Mouse (Mus musculus) liver (tissue): ENCODE data around the gene Eif4a2.
A peak's percentile ranks its signal among the peaks of the same experiment; 100 is the strongest.

Source experiments
- DNase-seq: peaks from one replicate; pipeline ENCODE4 v3.0.0-alpha.2; 2020; ENCODE audit warnings: mixed read lengths

The Eif4a2 gene

GRCm38 (mm10) chr16:23106121-23106520 is 1.1 kb upstream of the Eif4a2 start:
- no peak for DNase-seq

GRCm38 (mm10) chr16:23107946-23108759 is 909 bp downstream of the Eif4a2 start:
- peak; percentile 85 for DNase-seq

DNA sequence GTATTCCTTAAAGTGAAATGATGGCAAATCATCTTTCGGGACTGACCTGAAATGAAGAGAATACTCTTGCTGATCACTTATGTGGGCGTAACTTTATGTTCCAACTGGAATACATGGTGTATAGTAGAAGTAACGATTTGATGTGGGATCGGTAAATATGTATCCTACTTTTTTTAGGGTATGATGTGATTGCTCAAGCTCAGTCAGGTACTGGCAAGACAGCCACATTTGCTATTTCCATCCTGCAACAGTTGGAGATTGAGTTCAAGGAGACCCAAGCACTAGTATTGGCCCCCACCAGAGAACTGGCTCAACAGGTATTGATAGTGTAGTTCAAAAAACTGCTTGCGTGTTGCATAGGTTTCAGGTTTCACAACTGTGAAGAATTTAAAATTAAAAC is 1.7 kb downstream of the Eif4a2 start:
- no peak for DNase-seq

GRCm38 (mm10) chr16:23109350-23110280 is 2.4 kb downstream of the Eif4a2 start:
- DNase-seq = no peak

DNA sequence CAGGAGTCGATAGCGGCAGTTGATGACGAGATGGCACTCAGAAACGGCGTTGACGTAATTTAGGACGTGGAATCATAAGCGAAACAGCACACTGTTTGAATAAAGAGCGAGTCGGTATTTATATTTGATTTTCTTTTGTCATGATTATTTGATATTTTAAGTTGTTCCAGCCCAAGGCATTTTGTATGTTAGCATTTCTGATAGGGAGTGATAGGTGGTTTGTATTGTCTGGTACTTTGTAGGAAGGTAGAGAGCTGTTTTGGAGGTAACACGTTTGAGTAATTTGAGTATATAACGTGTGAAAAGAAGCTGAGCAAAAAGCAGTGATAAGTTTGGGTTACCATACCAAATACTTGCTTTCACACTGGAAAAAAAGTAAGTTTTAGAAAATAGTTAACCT is 5.1 kb downstream of the Eif4a2 start:
- DNase-seq = no peak

DNA sequence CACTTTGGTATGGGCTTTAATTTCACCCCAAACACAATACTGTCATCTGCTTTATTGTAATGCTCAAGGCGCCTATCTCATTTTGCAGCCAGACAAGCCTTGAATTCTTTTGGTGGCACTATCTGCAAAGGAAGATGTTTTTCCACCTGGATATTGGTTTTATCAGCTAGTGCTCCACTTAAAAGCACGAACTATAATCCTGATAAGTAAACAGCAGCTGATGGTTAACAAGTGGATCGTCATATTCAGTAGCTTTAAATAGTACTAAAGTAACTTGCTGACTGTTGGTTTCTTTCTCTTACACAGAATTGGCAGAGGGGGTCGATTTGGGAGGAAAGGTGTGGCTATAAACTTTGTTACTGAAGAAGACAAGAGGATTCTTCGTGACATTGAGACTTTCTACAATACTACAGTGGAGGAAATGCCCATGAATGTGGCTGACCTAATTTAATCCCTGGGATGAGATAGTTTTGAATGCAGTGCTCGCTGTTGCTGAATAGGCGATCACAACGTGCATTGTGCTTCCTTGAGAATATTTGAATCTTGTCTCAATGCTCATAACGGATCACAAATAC is 5.7 kb downstream of the Eif4a2 start:
- DNase-seq = no peak

- DNase-seq = no peak
Observed at GRCm38 (mm10) chr16:23113903-23114302, 6.7 kb downstream of the Eif4a2 start.

DNA sequence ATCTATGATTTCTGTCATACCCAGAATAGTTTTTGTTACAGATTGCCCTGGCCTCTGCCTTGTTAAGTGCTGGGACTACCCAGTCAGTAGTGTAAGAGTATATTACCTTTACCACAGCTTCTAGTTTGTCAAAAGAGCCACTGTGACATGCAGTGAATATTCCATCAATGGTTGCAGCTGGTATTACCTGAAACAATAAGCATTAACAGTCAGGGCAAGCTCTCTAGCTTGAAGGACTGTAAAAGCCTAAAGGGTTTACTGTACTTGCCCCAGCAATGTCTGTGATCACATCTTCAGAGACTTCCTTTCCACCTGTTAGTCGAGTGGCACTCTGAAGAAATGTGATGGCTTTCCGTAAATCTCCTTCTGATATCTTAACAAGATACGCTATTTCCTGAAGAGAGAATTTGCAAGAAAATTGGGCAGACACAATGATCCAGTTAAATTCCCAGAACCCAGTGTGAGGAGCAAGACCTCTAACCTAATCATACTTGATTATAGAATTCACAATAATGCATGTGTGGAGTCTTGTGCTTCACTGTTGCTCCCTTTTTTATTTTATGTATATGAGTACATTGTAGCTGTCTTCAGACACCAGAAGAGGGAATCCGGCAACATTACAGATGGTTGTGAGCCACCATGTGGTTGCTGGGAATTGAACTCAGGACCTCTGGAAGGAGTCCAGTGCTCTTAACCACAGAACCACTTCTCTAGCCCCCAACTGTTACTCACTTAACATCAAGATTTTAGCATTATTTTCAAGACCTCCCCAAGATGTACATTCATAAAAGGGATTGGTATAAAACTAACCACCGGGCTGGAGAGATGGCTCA is 7.3 kb downstream of the Eif4a2 start:
- DNase-seq = no peak

- DNase-seq = no peak
Observed at GRCm38 (mm10) chr16:23115486-23115885, 8.2 kb downstream of the Eif4a2 start.

GRCm38 (mm10) chr16:23117173-23117572 is 9.9 kb downstream of the Eif4a2 start:
- DNase-seq = no peak

- no peak for DNase-seq
Observed at GRCm38 (mm10) chr16:23122446-23122845, 15.2 kb downstream of the Eif4a2 start.

DNA sequence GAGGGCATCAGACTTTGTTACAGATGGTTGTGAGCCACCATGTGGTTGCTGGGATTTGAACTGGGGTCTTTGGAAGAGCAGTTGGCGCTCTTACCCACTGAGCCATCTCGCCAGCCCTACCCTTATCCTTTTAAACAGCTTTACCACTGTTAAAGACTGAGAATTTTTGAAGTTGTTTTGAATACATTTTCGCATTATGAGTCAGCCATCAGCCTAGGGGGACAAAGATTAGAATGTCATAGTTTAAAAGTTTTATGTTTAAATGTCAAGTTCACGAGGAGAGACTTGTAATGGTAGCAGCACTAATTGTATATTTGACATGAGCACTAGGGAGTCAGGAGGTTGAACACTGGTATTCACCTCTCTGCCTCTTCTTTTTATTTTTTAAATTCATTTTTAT is 15.9 kb downstream of the Eif4a2 start:
- DNase-seq = no peak

- no peak for DNase-seq
Observed at GRCm38 (mm10) chr16:23124398-23124797, 17.2 kb downstream of the Eif4a2 start.

- no peak for DNase-seq
Observed at GRCm38 (mm10) chr16:23127311-23127672, 20.0 kb downstream of the Eif4a2 start.

- DNase-seq = peak; percentile 91
Observed at GRCm38 (mm10) chr16:23127673-23128375, 20.6 kb downstream of the Eif4a2 start, which contains the start of gene Rfc4. Rfc4 (minus strand) TSS chr16:23127737.

GRCm38 (mm10) chr16:23130303-23130702 is 23.1 kb downstream of the Eif4a2 start:
- no peak for DNase-seq

GRCm38 (mm10) chr16:23132336-23132735 is 25.1 kb downstream of the Eif4a2 start:
- DNase-seq = no peak

- DNase-seq = no peak
Observed at GRCm38 (mm10) chr16:23135421-23136149, 28.3 kb downstream of the Eif4a2 start.

GRCm38 (mm10) chr16:23136406-23136970 is 29.2 kb downstream of the Eif4a2 start:
- no peak for DNase-seq

- DNase-seq = no peak
Observed at GRCm38 (mm10) chr16:23140911-23141310, 33.7 kb downstream of the Eif4a2 start.

DNA sequence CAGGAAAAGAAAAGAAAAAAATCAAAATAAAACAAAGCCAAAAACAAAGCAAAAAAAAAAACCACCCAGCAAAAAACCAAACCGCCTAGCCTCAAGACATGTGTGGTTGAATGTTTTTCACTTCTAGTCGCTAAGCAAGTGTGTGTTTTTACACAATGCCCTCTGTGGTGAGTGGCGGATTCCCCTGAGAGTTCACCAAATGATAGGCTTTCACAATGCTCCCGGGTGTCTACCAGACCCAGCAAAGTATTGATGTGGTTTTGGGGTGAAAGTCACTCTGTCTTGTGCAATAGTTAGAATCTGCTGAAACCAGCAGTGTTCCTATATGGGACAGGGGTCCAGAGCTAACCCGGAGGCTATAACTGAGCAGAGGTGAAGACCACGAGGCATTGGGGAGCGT is 37.1 kb downstream of the Eif4a2 start:
- DNase-seq = peak; percentile 11
